Mouse (Mus musculus): Measurements from ENCODE around the gene Apoa2.

DNA sequence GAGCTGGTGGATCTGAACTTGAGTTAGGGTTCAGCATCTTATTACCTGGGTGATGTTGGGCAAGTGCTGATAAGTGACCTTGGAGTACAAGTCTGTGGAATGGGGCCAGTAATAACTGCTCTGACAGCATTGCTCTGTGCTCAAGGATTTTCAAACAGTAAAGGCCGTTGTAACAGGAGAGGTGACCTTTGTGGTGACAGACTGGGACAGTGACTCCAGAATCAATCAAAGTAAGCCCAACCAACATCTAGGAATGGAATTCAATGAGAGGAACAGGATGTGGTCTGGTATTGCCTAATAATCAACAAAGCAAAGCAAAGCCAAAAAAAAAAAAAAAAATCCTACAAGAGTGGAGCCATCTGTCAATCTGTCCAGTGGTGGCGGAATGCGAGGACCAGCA lies 35.5 kb downstream of the Apoa2 start:
- TF ChIP-seq CTCF (IDR thresholded peaks at IDR 0.05; ENCODE audit: insufficient read depth, low read length) (no peak), POLR2A (IDR thresholded peaks at IDR 0.05; ENCODE audit: borderline replicate concordance, extremely low read depth, low read depth, low read length) (no peak)
